Mouse (Mus musculus) kidney, embryonic 15.5 days (tissue): ENCODE measurements around the gene St6galnac3. TPM values are rescaled to one million over a fixed set of nuclear protein-coding genes. Genes with fewer than 3 reads are reported as not detected.
"Not testable (repeated sequence)": the region's sequence is repeated elsewhere in the genome, so short reads cannot be mapped to it uniquely, and the experiment has no call there.

Experiments
- ATAC-seq: fragments of 200-750 bp; cut with Nextera tagmentation; replicated peaks from 2 replicates; pipeline ENCODE4 v1.8.0; 2017; ENCODE audit warnings: moderate TSS enrichment; ENCODE audit not compliant: low FRiP score
- H3K27ac ChIP-seq: fragments of 300-500 bp; sonication (generic); 2 replicates; pipeline ENCODE4 v1.5.1; 2015; ENCODE audit warnings: mild to moderate bottlenecking, inconsistent platforms
- H3K27me3 ChIP-seq: fragments of 300-500 bp; sonication (generic); 2 replicates; pipeline ENCODE4 v1.6.1; 2015; ENCODE audit warnings: inconsistent platforms
- H3K36me3 ChIP-seq: fragments of 300-500 bp; sonication (generic); 2 replicates; pipeline ENCODE4 v1.6.1; 2015; ENCODE audit warnings: inconsistent platforms
- H3K4me1 ChIP-seq: fragments of 300-500 bp; sonication (generic); 2 replicates; pipeline ENCODE4 v1.6.1; 2015; ENCODE audit warnings: inconsistent platforms
- H3K4me2 ChIP-seq: fragments of 300-500 bp; sonication (generic); 2 replicates; pipeline ENCODE4 v1.6.1; 2015; ENCODE audit warnings: moderate library complexity, mild to moderate bottlenecking, inconsistent platforms
- H3K4me3 ChIP-seq: fragments of 300-500 bp; sonication (generic); replicated peaks from 2 replicates; pipeline ENCODE4 v1.5.1; 2015; ENCODE audit warnings: mild to moderate bottlenecking, inconsistent platforms
- H3K9ac ChIP-seq: fragments of 300-500 bp; sonication (generic); 2 replicates; pipeline ENCODE4 v1.6.1; 2015; ENCODE audit warnings: mild to moderate bottlenecking, inconsistent platforms
- H3K9me3 ChIP-seq: fragments of 300-500 bp; sonication (generic); replicated peaks from 2 replicates; pipeline ENCODE4 v1.6.1; 2016; ENCODE audit warnings: inconsistent platforms
- WGBS: fragments of 180-500 bp; shearing (Covaris S2); methylation state at CpG from one replicate; pipeline ENCODE4 v1.1.7; 2015; ENCODE audit warnings: mixed read lengths; 5-methylcytosine and 5-hydroxymethylcytosine counted together
- polyA plus RNA-seq: library from polyadenylated mRNA; unstranded; fragments of >200 nt; fragmentation: Nextera tagmentation; extraction: Ambion mirVana; gene quantifications from 2 replicates; pipeline ENCODE4 v1.2.1, GENCODE M21; 2015

Gene St6galnac3
- polyA plus RNA-seq, 1 experiment from 2014 or later, result 65.5 TPM

DNA sequence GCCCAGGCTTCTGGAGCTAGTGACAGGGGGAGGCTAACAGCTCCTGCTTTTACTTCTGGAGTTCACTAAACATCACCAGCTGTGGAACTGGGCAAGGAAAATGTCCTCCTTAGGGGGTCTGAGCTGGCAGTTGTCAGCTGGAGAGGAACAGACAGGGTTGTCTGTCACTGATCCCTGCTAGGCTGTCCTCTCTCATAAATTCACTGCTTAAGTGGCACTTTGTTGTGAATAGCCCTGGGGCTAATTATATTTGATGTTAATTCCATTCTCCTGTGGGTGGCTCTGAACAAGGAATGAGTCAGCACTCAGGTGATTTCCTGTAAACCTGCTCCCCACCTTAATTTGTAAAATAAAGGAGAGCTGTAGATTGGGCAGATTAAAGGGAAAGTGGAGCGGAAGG, 333.5 kb downstream of the St6galnac3 start:
- H3K4me3 ChIP-seq, H3K4me1 ChIP-seq, ATAC-seq, H3K9ac ChIP-seq, H3K27ac ChIP-seq, H3K9me3 ChIP-seq, H3K4me2 ChIP-seq, H3K27me3 ChIP-seq, H3K36me3 ChIP-seq: not testable (repeated sequence)
- WGBS, result 50% methylated on average over 1 of the region's 1 CpGs

DNA sequence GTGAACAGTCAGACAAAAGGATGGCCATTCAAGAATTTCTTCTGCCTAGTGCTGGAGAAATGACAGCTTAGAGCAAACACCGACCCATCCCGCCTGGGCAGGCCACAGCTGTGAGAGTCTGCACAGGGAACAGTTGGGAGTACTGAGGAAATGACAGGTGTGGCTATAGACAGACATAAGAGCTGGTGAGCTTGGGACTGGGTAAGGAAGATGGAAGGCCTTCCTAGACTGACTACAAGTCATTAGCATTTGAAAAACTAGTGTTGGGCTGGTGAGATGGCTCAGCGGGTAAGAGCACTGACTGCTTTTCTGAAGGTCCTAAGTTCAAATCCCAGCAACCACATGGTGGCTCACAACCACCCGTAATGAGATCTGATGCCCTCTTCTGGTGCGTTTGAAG, 340.3 kb downstream of the St6galnac3 start:
- H3K36me3 ChIP-seq, H3K4me2 ChIP-seq, H3K9me3 ChIP-seq, ATAC-seq, H3K4me3 ChIP-seq, H3K27ac ChIP-seq, H3K27me3 ChIP-seq, H3K9ac ChIP-seq, H3K4me1 ChIP-seq: not testable (repeated sequence)
- 89% methylated on average over 5 of the region's 5 CpGs for WGBS

DNA sequence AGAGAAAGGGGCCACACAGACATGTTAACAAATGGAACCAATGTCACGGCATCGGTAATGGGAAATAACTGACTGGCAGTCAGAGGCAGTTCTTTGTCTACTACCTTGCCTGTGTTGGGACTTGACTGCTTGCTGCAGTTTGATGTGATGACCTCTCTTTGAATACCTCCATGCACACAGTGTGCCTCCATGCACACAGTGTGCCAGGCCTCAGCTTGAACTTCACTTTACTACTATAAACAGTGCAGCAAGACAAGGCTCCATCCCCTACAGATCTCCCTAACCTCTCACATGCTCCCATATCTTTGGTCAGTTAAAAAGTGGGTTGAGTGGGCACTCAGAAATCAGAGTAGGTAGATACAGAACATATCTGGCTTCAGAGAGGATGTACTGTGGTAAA, 341.3 kb downstream of the St6galnac3 start:
- H3K4me3 ChIP-seq, result no peak overlapping the region
- 92% methylated on average over 2 of the region's 2 CpGs for WGBS
- H3K27me3 ChIP-seq, result no peaks in the 10 kb centered on the region
- no peak overlapping the region for H3K9ac ChIP-seq
- no peaks in the 10 kb centered on the region for H3K4me1 ChIP-seq
- H3K4me2 ChIP-seq, result no peak overlapping the region
- no peak for ATAC-seq
- H3K27ac ChIP-seq, result no peak overlapping the region
- no peaks in the 10 kb centered on the region for H3K36me3 ChIP-seq
- H3K9me3 ChIP-seq, result no peaks in the 10 kb centered on the region

DNA sequence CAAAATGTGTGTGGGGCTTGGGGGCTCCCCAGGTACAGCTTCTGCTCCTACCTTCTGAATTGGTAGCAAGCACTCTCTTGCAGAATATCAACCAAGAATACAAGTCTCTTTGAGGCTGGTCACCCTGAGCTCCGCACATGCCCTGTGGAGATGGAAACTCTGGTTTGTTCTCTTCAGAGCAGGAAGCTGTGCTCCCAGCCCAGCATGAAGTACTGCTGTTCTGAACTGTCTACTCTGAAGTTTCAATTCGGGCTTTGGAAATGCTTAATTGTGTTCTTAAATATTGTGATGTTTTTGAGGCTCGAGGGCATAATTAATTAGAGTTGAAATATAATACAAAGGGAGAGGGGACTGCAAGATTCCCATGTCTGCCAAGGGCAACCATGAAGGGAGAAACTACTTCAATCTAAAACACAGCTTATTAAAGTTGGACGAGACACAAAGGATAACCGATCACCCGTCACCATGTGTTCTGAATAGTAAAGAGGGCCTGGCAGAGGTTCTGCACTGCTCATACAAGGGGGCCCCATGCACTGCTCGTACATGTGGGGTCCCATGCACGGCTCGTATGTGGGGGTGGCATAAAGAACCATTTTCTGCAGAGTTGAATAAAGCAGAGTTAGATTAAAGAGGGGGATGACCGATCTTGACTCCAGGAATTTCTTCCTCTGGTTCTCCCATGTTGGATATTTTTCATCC, 359.8 kb downstream of the St6galnac3 start:
- Histone ChIP-seq H3K4me1 (no peaks in the 10 kb centered on the region), H3K27ac (no peak overlapping the region), H3K36me3 (no peaks in the 10 kb centered on the region), H3K9me3 (no peaks in the 10 kb centered on the region), H3K4me3 (no peak overlapping the region), H3K9ac (no peak overlapping the region), H3K4me2 (no peak overlapping the region), H3K27me3 (no peaks in the 10 kb centered on the region)
- ATAC-seq, result no peak
- 84% methylated on average over 10 of the region's 10 CpGs for WGBS

DNA sequence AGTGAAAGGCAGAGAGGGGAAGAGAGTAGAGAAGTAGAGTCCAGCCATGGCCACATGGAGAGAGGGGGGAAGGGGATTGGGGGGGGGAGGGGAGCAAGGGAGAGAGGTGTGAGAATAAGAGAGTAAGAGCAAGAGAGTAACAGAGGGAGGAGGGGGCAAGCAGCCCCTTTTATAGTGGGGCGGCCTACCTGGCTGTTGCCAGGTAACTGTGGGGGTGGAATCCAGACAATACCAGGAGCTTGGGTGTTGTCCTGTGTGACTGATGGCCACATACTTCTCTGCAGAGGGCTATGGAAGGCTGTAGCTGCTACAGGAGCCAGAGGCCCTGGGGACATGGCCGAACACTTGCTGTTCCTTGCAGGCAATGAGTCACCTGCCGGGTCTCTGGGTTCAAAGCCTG, 360.6 kb downstream of the St6galnac3 start:
- WGBS, result 92% methylated on average over 3 of the region's 3 CpGs
- Histone ChIP-seq H3K27me3 (no peaks in the 10 kb centered on the region), H3K36me3 (no peaks in the 10 kb centered on the region), H3K9ac (no peak overlapping the region), H3K4me1 (no peaks in the 10 kb centered on the region), H3K27ac (no peak overlapping the region), H3K9me3 (no peaks in the 10 kb centered on the region), H3K4me2 (no peak overlapping the region), H3K4me3 (no peak overlapping the region)
- no peak for ATAC-seq

DNA sequence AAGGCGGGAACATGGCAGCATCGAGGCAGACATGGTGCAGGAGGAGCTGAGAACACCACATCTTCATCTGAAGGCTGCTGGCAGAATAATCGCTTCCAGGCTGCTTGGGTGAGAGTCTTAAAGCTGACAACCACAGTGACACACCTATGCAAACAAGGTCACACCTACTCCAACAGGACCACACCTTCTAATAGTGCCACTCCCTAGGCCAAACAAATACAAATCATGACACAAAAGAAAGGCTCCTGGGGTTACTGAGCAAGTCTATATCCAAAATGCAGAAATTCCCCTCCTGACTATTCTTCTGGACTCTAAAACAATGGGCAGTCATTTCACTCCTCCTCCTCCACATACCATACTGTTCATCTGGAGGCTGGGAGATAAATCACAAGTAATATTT, 365.0 kb downstream of the St6galnac3 start:
- H3K4me2 ChIP-seq, result no peak overlapping the region
- WGBS, result 90% methylated on average over 3 of the region's 3 CpGs
- H3K9me3 ChIP-seq, result no peaks in the 10 kb centered on the region
- H3K4me3 ChIP-seq, result no peak overlapping the region
- no peaks in the 10 kb centered on the region for H3K36me3 ChIP-seq
- H3K27me3 ChIP-seq, result no peaks in the 10 kb centered on the region
- no peak overlapping the region for H3K9ac ChIP-seq
- no peak overlapping the region for H3K27ac ChIP-seq
- no peak for ATAC-seq
- no peaks in the 10 kb centered on the region for H3K4me1 ChIP-seq

DNA sequence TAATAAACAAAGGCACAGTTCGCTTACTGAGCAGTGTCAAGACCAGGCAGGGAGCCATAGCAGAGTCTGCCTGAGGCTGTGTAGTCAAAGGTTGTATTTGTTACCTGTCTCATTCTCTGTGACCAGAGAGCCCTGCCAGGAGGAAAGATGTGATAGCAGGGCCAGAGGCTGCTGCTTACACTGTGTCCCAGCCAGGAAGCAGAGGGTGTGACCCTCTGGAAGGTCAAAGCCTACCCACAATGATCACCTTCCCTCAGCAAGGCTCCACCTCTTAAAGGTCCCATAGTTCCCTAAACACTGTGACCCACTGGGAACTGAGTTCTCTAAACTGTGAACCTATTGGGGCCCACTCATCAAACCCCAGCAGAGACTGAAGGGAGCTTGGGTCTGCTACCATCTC, 368.9 kb downstream of the St6galnac3 start:
- Histone ChIP-seq H3K9me3 (no peaks in the 10 kb centered on the region), H3K4me1 (0 out of 2 replicates have a peak, but pooled peaks cover 2% of the 10 kb centered on the region), H3K36me3 (no peaks in the 10 kb centered on the region), H3K9ac (no peak overlapping the region), H3K27ac (no peak overlapping the region), H3K4me3 (no peak overlapping the region), H3K27me3 (no peaks in the 10 kb centered on the region), H3K4me2 (no peak overlapping the region)
- ATAC-seq, result no peak
- 76% methylated on average over 1 of the region's 1 CpGs for WGBS

DNA sequence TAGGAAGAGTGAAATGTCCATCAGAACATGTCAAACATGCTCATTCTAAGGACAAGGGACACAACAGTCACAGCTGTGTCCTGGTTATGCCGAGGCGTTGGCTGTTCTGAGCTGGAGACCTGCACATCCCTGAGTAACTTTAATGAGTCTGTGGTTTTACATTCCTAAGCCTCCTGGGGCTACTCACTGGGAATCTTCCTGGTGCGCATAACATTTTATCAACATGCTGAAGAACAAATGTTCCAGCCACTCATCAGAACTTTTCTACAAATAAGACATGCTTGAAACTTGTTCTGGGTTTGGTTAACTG, 370.0 kb downstream of the St6galnac3 start:
- Histone ChIP-seq H3K9me3 (no peaks in the 10 kb centered on the region), H3K4me3 (no peak overlapping the region), H3K4me1 (0 out of 2 replicates have a peak, but pooled peaks cover 2% of the 10 kb centered on the region), H3K27ac (no peak overlapping the region), H3K27me3 (no peaks in the 10 kb centered on the region), H3K4me2 (no peak overlapping the region), H3K9ac (no peak overlapping the region), H3K36me3 (no peaks in the 10 kb centered on the region)
- WGBS, result 67% methylated on average over 3 of the region's 3 CpGs
- ATAC-seq, result no peak

DNA sequence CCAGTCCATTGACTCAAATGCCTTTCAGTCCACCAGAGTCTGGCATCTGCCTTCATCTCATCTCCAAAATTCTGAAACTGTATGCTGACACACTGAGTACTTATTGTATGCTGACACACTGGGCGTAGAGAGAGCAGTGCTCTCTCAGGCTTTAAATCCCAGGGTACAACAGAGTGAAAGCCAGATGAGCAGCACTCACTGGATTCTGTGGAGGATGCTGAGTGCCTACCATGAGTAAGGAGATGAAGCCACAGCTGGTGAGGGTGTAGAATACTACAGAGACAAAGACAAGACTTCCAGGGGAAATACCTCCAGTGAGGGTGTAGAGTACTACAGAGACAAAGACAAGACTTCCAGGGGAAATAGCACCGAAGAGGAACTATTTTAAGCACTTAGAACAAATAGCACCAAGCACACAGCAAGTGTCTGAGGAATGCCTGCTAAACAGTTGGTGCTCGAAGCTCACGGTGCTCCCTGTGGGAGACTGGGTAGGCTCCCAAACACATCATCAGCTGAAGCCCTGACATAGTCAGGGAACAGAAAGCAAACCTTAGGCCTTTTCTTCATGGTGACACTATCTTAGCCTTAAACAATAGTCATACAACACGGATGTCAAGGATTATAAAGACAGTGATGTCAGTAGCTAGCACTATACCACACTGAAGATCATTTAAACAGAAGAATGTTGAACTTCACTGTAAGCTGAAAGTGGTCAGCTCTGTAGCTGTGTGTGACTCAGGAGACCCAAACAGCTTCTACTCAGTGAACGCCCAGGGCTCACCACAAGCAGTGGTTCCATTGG, 370.6 kb downstream of the St6galnac3 start:
- Histone ChIP-seq H3K9ac (no peak overlapping the region), H3K4me3 (no peak overlapping the region), H3K27me3 (no peaks in the 10 kb centered on the region), H3K4me1 (0 out of 2 replicates have a peak, but pooled peaks cover 2% of the 10 kb centered on the region), H3K9me3 (no peaks in the 10 kb centered on the region), H3K4me2 (no peak overlapping the region), H3K36me3 (no peaks in the 10 kb centered on the region), H3K27ac (no peak overlapping the region)
- WGBS, result 88% methylated on average over 6 of the region's 6 CpGs
- ATAC-seq, result no peak

DNA sequence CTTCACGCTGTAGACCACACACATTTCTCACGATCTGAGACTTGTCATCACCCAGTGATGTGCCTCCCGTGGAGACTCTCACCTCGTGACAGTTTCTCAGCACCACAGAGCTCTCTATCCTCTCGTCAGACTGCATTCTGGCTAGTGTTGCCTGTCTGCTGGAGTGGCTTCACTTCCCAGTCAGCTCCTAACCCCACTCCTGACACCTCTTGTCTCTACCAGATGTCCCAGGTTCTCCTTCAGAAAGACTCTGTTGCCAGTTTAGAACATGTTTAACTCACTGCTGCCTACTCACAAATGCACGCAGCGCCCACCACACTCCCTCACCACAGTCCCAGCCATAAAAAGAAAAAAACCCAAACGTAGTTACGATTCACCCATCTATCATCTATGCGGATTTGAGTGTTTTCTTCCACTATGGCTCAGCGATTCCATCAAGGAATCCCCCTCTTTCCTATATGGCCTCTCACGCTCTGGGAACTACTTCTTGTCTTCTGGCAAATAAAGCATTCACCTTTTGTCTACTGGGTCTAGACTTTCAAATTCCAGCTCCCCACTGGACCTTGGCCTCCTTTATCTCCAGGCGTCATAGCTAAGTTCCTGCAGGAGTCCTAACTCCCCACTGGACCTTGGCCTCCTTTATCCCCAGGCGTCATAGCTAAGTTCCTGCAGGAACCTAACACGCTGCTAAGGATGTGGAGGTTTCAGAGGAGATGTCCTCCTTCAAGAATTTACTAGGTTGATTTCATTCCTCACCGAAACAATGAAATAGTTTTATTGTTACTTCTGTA, 371.5 kb downstream of the St6galnac3 start:
- ATAC-seq, result 0 out of 2 replicates have a peak, but pooled peaks have one; percentile 52
- Histone ChIP-seq H3K27ac (no peak overlapping the region), H3K4me2 (no peak overlapping the region), H3K4me3 (no peak overlapping the region), H3K9me3 (no peaks in the 10 kb centered on the region), H3K9ac (no peak overlapping the region), H3K27me3 (no peaks in the 10 kb centered on the region), H3K4me1 (0 out of 2 replicates have a peak, but pooled peaks cover 2% of the 10 kb centered on the region), H3K36me3 (no peaks in the 10 kb centered on the region)
- 72% methylated on average over 16 of the region's 16 CpGs for WGBS

DNA sequence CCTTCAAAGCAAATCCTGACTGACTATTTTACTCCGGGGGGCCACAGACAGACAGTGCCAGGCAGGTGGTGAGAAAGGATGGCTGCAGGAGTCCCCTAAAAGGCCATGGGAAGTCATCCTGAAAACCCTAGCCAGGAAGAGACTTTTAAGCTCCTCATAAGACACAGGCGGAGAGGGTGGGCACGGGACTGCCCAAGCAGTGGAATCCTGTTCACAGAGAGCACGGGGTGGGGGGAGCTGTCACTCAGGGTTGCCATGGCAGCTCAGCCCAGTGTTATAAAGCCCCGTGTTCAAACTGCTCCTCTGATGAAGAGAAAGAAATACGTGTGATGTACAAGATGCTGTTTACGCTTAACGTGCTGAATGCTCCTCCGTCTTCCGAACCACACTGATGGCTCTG, 375.0 kb downstream of the St6galnac3 start:
- 83% methylated on average over 10 of the region's 10 CpGs for WGBS
- no peaks in the 10 kb centered on the region for H3K36me3 ChIP-seq
- no peak overlapping the region for H3K9ac ChIP-seq
- no peak overlapping the region for H3K4me3 ChIP-seq
- no peaks in the 10 kb centered on the region for H3K9me3 ChIP-seq
- H3K4me2 ChIP-seq, result no peak overlapping the region
- ATAC-seq, result 0 out of 2 replicates have a peak, but pooled peaks have one; percentile 13
- no peaks in the 10 kb centered on the region for H3K27me3 ChIP-seq
- H3K4me1 ChIP-seq, result 0 out of 2 replicates have a peak, but pooled peaks cover 2% of the 10 kb centered on the region
- no peak overlapping the region for H3K27ac ChIP-seq
